Mouse (Mus musculus) testis, adult 2 months (tissue): Measurements from ENCODE around the gene Ciz1.

Experiments
- CTCF ChIP-seq: fragments of 200-500 bp; IDR thresholded peaks from 2 replicates; pipeline ENCODE4 v1.5.1; 2012; ENCODE audit warnings: low read depth, mild to moderate bottlenecking, inconsistent platforms, low read length, moderate library complexity; ENCODE audit not compliant: control insufficient read depth, insufficient read depth, insufficient replicate concordance
- POLR2A ChIP-seq: fragments of 200-500 bp; IDR thresholded peaks from 2 replicates; pipeline ENCODE4 v1.6.1; 2012; ENCODE audit warnings: low read depth, mild to moderate bottlenecking, inconsistent platforms, low read length, moderate library complexity; ENCODE audit not compliant: control insufficient read depth

- TF ChIP-seq CTCF (peak; percentile 14; the same call in 1 of the 2 replicates), POLR2A (no peak)
Measured at GRCm38 (mm10) chr2:32302952-32303351, 49.2 kb upstream of the Ciz1 start.
